Mouse (Mus musculus) lung, adult 2 months (tissue): ENCODE results near the gene Psen2.

Experiments used
- CTCF ChIP-seq: fragments of 200-500 bp; IDR thresholded peaks from 2 replicates; pipeline ENCODE4 v1.5.1; 2011; ENCODE audit warnings: mild to moderate bottlenecking, low read length, control low read depth; ENCODE audit not compliant: insufficient read depth
- POLR2A ChIP-seq: fragments of 200-500 bp; IDR thresholded peaks from 2 replicates; pipeline ENCODE4 v1.6.1; 2011; ENCODE audit warnings: low read depth, mild to moderate bottlenecking, control low read depth, low read length, borderline replicate concordance; ENCODE audit errors: extremely low read depth

- TF ChIP-seq POLR2A (no peak), CTCF (no peak)
Observed at GRCm38 (mm10) chr1:180226766-180227165, 36.5 kb downstream of the Psen2 start.
